Mouse (Mus musculus) mature B cell (primary cell): ENCODE data around the gene Adprhl2.

Source experiments
- in situ Hi-C: fragments of 300-500 bp; cut with MboI; formaldehyde crosslinking; loops from 2 replicates; pipeline ENCODE4 v1.14.3; 2019

Adprhl2 gene

GRCm38 (mm10) chr4:126321111-126321853 is at the start of gene Adprhl2:
Gene Adprhl2 (minus strand): TSS chr4:126321703.
- in situ Hi-C loops, result no loop called here

DNA sequence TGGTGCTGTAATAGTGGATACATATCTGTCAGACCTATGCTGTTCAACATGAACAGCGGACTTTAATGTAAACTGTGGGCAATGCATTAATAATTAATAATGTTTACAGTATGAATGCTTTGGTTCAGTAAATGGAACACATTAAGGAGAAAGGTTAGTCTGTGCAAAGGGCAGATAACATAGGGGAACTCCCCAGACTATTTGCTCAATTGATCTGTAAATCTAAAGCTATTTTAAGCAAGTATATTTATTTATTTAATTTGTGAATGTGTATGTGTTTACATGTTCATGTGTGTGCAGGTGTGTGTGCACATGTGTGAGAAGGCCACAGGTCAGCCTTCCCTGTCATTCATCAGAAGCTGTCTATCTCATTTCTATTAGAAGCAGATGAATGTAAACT is 38.6 kb upstream of the Adprhl2 start:
- in situ Hi-C loops, result no loop called here

DNA sequence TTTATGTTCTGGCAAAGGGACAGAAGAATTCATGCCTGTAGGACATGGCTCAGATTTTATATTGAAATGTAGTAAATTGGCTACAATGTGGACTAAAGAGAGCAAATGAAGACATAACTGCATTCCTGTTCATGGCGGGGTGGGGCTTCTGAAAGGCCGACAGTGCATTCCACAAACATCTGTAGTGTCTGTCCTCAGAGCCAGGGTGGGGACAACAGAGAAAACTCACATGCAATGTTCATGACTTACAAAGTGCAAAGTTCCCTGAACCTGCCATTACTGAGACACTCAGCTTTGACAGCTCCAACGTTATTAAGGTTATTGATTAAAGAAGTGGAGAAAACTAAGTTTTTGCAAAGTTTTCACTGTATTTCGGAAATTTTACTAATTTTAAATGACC is 21.9 kb upstream of the Adprhl2 start:
- in situ Hi-C loops, result no loop called here

DNA sequence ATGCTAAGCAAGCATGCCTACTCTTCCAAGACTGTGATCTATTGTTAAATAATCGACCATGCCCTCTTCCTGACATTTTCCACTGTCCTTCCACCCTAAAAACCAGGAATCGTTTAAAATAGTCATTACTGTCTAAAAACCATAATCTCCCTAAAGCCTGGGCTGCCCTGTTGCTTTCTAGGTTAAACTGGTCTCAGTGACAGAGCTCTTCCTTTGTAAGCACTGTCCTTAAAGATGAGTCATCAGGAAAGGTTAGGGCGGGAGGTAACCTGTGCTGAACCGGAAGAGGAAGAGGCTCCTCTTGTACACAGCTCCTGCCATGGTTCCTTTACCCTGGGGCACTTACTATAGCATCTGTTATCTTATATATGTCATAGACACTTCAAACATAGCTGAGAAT is 18.0 kb upstream of the Adprhl2 start:
- in situ Hi-C loops, result no loop called here

GRCm38 (mm10) chr4:126332358-126332757 is 10.9 kb upstream of the Adprhl2 start:
- in situ Hi-C loops, result no loop called here

DNA sequence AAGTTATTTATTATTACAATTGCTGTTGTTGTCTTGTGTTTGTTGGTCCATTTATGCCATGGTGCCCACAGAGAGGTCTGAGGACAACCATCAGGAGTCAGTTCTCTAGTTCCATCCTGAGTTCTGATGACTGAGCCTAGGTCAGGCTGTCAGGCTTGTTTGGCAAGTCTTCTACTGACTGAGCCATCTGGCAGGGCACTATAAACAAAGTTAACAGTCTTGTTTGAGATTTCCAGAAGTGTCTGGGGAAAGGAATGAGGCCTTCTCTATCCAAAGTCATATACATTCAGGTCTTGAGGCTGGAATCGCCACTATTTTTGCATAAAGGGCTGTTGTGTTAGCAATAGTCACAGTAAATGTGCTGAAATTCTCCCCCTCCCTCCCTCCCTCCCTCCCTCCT is 10.2 kb upstream of the Adprhl2 start:
- in situ Hi-C loops, result no loop called here

GRCm38 (mm10) chr4:126330295-126330694 is 8.8 kb upstream of the Adprhl2 start:
- in situ Hi-C loops, result no loop called here

DNA sequence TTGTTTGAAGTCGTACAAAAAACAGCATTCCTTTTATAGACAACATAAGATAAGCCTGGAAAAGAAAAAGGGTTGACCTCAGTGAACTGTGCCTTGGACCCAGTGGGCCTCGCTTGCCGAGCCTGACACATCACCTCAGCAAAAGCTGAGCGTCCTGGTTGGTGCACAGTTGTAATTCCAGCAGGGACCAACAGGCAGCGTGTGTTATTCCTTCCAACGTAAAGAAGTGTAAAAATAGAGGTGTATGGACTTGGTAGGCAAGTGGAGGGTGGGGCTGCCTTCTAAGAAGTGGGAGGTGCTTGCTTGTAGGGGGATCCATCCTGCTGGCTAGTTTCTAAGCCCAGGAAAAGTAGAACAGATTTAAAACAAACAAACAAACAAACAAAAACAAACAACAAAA is 4.5 kb upstream of the Adprhl2 start:
- in situ Hi-C loops, result no loop called here

GRCm38 (mm10) chr4:126325281-126325861 is 3.9 kb upstream of the Adprhl2 start, which contains the start of gene Tekt2:
Gene Tekt2 (minus strand): TSS chr4:126325688.
- in situ Hi-C loops, result no loop called here

GRCm38 (mm10) chr4:126324861-126325260 is 3.4 kb upstream of the Adprhl2 start:
- in situ Hi-C loops, result no loop called here

DNA sequence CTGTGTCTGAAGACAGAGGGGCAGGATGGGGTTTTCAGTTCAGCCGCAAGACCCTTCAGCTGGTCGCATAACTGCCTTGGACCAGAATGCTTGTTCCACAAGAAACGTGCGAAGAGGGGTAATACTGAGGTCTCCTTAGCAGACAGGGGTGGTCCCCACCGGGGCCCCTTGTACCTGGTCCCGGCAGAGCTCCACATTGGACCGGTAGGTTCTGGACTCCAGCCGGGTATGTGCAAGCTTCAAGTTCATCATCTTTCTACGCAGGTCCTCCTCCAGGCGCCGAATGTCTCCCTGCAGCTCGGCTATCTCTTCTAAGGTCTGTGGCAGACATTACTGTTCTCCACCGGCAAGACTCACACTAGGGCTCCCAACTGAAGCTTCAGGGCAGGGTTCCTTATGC is 1.1 kb upstream of the Adprhl2 start:
- in situ Hi-C loops, result no loop called here

GRCm38 (mm10) chr4:126321854-126322511 is 480 bp upstream of the Adprhl2 start:
- in situ Hi-C loops, result no loop called here

GRCm38 (mm10) chr4:126319806-126320205 is 1.7 kb downstream of the Adprhl2 start:
- in situ Hi-C loops, result no loop called here

DNA sequence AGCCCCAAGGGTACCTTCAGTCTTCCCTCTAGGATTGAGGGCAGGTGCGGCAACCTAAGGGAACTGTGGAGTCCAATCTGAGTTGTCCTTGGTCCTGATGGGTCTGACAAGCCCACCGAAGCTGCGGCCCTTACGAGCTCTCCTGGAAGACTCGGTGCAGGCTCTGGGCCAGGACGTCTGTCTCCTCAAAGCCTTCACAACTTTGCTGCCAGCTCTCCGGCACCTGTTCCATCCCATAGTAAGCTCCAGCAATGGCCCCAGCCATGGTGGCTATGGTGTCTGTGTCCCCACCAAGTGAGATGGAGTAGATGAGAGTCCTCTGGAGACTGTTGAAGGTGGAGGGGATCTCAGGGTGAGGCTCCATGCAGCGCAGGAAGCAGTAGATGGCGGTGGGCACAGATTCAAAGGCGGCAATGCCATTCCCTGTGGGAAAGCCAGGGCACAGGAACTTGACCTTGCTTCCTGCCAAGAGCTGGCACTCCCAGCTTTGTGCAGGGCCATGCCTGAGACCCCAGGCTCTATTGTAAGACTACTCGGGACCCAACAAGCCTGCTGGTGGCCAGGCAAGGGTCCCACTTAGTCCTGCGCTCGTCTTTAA is 5.0 kb downstream of the Adprhl2 start:
- in situ Hi-C loops, result no loop called here

- in situ Hi-C loops, result no loop called here
These were observed 5.6 kb downstream of the Adprhl2 start for GRCm38 (mm10) chr4:126315931-126316330.

GRCm38 (mm10) chr4:126314393-126314792 is 7.1 kb downstream of the Adprhl2 start:
- in situ Hi-C loops, result no loop called here

DNA sequence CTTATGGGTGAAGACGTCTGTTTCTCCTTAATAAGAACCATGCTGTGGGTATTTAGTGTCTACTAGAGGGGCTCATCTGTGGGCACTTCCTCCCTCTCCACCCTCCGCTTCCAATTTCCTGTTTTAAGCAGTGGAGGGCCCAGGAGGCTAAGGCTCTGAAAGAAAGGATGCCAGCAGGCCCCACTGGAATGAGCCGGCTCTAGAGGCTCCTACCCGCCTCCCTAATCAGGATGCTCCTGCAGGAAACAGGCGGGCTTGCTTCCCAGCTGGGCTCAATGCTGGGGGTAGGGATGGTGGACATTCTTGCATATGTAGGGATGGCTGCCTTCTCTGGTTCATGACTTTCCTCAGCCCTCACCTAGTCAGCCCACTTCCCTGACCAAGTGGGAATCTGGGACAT is 8.3 kb downstream of the Adprhl2 start:
- in situ Hi-C loops, result no loop called here

- in situ Hi-C loops, result no loop called here
These were observed 9.8 kb downstream of the Adprhl2 start for GRCm38 (mm10) chr4:126311566-126312200.

DNA sequence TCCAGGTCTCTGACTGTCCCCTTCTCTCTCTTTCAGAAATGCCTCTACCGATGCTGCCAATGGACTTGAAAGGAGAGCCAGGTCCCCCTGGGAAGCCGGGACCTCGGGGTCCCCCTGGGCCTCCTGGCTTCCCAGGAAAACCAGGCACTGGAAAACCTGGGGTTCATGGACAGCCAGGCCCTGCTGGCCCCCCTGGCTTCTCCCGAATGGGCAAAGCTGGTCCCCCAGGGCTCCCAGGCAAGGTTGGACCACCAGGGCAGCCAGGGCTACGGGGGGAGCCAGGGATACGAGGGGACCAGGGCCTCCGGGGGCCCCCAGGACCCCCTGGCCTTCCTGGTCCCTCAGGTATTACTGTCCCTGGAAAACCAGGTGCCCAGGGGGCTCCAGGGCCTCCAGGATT is 11.2 kb downstream of the Adprhl2 start:
- in situ Hi-C loops, result no loop called here

- in situ Hi-C loops, result loop anchor here (10.0 kb wide), 1 partner anchor 85 kb away; no protein-coding TSS in a partner anchor
These were observed 11.6 kb downstream of the Adprhl2 start for GRCm38 (mm10) chr4:126309922-126310309.

DNA sequence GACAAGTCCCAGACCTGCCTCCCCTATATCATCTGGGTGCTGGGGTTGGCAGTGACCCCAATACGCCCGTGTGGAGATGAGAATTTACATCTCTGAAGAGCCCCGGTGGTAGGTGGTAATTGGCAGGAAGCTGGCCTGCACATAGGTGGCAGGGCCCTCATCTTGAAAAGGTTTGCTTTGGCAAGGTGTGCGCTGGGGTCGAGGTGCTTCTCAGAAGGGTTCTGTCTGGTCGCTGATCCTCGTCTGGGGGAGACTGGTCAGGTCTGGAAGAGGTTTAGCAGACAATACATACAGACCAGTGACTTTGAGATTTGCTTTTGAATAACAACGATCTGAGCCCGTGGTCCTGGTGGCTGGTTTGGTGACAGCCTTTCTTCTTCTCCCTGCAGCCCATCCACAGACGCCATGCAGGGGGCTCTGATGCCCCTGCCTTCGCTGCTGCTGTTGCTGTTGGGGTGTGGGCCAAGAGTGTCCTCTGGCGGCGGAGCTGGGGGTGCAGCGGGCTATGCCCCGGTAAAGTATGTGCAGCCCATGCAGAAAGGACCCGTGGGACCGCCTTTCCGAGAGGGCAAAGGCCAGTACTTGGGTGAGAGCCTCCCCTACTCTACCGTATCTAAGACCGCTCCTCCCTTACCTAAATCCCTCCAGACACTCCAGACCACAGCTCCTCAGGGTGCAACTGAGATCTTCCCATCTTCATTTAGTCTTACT is 12.1 kb downstream of the Adprhl2 start:
- in situ Hi-C loops, result loop anchor here (10.0 kb wide), 1 partner anchor 85 kb away; no protein-coding TSS in a partner anchor
